Mouse (Mus musculus): ENCODE results near the gene Tas1r1. TPM values are rescaled to one million over a fixed set of nuclear protein-coding genes. Genes with fewer than 3 reads are reported as not detected.

The Tas1r1 gene
- total RNA-seq, 1 experiment: 1.9 TPM

- peaks cover 0 to 18% of the 10 kb centered on the region in 2 experiments; a peak in 3 of 4 replicates for H3K4me1 ChIP-seq (ENCODE audit: control insufficient read depth in 2 of 2, insufficient read depth in 2 of 2, low read length in 2 of 2, poor library complexity in 1 of 2)
- no peak overlapping the region for H3K9ac ChIP-seq (ENCODE audit: insufficient read depth, low read depth, low read length, poor library complexity, severe bottlenecking)
- in situ Hi-C loops (cut with MboI; ENCODE audit: low sequenced_read_pairs in 2 of 2, unreplicated experiment in 2 of 2): no loop called here
- no peak for TF ChIP-seq HCFC1 (IDR thresholded peaks at IDR 0.05; ENCODE audit: borderline replicate concordance, insufficient read depth, low read length)
- no peak for TF ChIP-seq CHD2 (IDR thresholded peaks at IDR 0.05; ENCODE audit: low read depth, low read length)
- TF ChIP-seq MAFK (IDR thresholded peaks at IDR 0.05; ENCODE audit: insufficient read depth, low read depth, low read length): no peak
- no peak for TF ChIP-seq ZC3H11A (IDR thresholded peaks at IDR 0.05; ENCODE audit: borderline replicate concordance, low read depth, low read length)
- TF ChIP-seq ZNF384 (IDR thresholded peaks at IDR 0.05; ENCODE audit: low read depth, low read length): no peak
- peaks cover 56% of the 10 kb centered on the region for H3K36me3 ChIP-seq (ENCODE audit: control insufficient read depth, insufficient read depth, low read length, poor library complexity, severe bottlenecking)
- no peak for DNase-seq (ENCODE audit: low read depth, low spot score)
- no peaks in the 10 kb centered on the region for H3K9me3 ChIP-seq (ENCODE audit: control insufficient read depth, insufficient read depth, low read depth, low read length)
- H3K4me3 ChIP-seq (ENCODE audit: insufficient read depth in 1 of 2, low read depth in 1 of 2, low read length in 2 of 2, poor library complexity in 1 of 2, severe bottlenecking in 1 of 2): no peak overlapping the region
- H3K27ac ChIP-seq (ENCODE audit: insufficient read depth, low read depth, low read length, poor library complexity, severe bottlenecking): no peak overlapping the region
Measured at GRCm38 (mm10) chr4:152012109-152012508, 26.3 kb downstream of the Tas1r1 start.

GRCm38 (mm10) chr4:152011171-152011760, 27.1 kb downstream of the Tas1r1 start:
- H3K9me3 ChIP-seq (ENCODE audit: control insufficient read depth, insufficient read depth, low read depth, low read length): no peaks in the 10 kb centered on the region
- peaks cover 52% of the 10 kb centered on the region for H3K36me3 ChIP-seq (ENCODE audit: control insufficient read depth, insufficient read depth, low read length, poor library complexity, severe bottlenecking)
- no peak overlapping the region for H3K27ac ChIP-seq (ENCODE audit: insufficient read depth, low read depth, low read length, poor library complexity, severe bottlenecking)
- DNase-seq (ENCODE audit: low read depth, low spot score): no peak
- H3K9ac ChIP-seq (ENCODE audit: insufficient read depth, low read depth, low read length, poor library complexity, severe bottlenecking): peak overlapping the region; percentile 80
- TF ChIP-seq ZC3H11A (IDR thresholded peaks at IDR 0.05; ENCODE audit: borderline replicate concordance, low read depth, low read length) (no peak), ZNF384 (IDR thresholded peaks at IDR 0.05; ENCODE audit: low read depth, low read length) (no peak), CHD2 (IDR thresholded peaks at IDR 0.05; ENCODE audit: low read depth, low read length) (no peak), MAFK (IDR thresholded peaks at IDR 0.05; ENCODE audit: insufficient read depth, low read depth, low read length) (no peak), HCFC1 (IDR thresholded peaks at IDR 0.05; ENCODE audit: borderline replicate concordance, insufficient read depth, low read length) (no peak)
- in situ Hi-C loops (cut with MboI; ENCODE audit: low sequenced_read_pairs in 2 of 2, unreplicated experiment in 2 of 2): no loop called here
- peaks cover 0 to 20% of the 10 kb centered on the region in 2 experiments; a peak in 3 of 4 replicates for H3K4me1 ChIP-seq (ENCODE audit: control insufficient read depth in 2 of 2, insufficient read depth in 2 of 2, low read length in 2 of 2, poor library complexity in 1 of 2)
- H3K4me3 ChIP-seq (ENCODE audit: insufficient read depth in 1 of 2, low read depth in 1 of 2, low read length in 2 of 2, poor library complexity in 1 of 2, severe bottlenecking in 1 of 2): peak overlapping the region; percentile 86 to 88

- TF ChIP-seq ZNF384 (IDR thresholded peaks at IDR 0.05; ENCODE audit: low read depth, low read length) (no peak), MAFK (IDR thresholded peaks at IDR 0.05; ENCODE audit: insufficient read depth, low read depth, low read length) (no peak), ZC3H11A (IDR thresholded peaks at IDR 0.05; ENCODE audit: borderline replicate concordance, low read depth, low read length) (no peak), HCFC1 (IDR thresholded peaks at IDR 0.05; ENCODE audit: borderline replicate concordance, insufficient read depth, low read length) (no peak), CHD2 (IDR thresholded peaks at IDR 0.05; ENCODE audit: low read depth, low read length) (no peak)
- H3K27ac ChIP-seq (ENCODE audit: insufficient read depth, low read depth, low read length, poor library complexity, severe bottlenecking): no peak overlapping the region
Measured at GRCm38 (mm10) chr4:152010707-152011134, 27.6 kb downstream of the Tas1r1 start.

GRCm38 (mm10) chr4:152010091-152010706, 28.2 kb downstream of the Tas1r1 start:
- Histone ChIP-seq H3K9me3 (ENCODE audit: control insufficient read depth, insufficient read depth, low read depth, low read length) (no peaks in the 10 kb centered on the region), H3K36me3 (ENCODE audit: control insufficient read depth, insufficient read depth, low read length, poor library complexity, severe bottlenecking) (peaks cover 41% of the 10 kb centered on the region), H3K9ac (ENCODE audit: insufficient read depth, low read depth, low read length, poor library complexity, severe bottlenecking) (peak overlapping the region; percentile 80), H3K4me3 (ENCODE audit: insufficient read depth in 1 of 2, low read depth in 1 of 2, low read length in 2 of 2, poor library complexity in 1 of 2, severe bottlenecking in 1 of 2) (peak overlapping the region; percentile 86 to 88), H3K27ac (ENCODE audit: insufficient read depth, low read depth, low read length, poor library complexity, severe bottlenecking) (no peak overlapping the region), H3K4me1 (ENCODE audit: control insufficient read depth in 2 of 2, insufficient read depth in 2 of 2, low read length in 2 of 2, poor library complexity in 1 of 2) (peaks cover 0 to 20% of the 10 kb centered on the region in 2 experiments; a peak in 3 of 4 replicates)
- in situ Hi-C loops (cut with MboI; ENCODE audit: low sequenced_read_pairs in 2 of 2, unreplicated experiment in 2 of 2): no loop called here
- no peak for TF ChIP-seq ZNF384 (IDR thresholded peaks at IDR 0.05; ENCODE audit: low read depth, low read length)
- no peak for DNase-seq (ENCODE audit: low read depth, low spot score)

More at GRCm38 (mm10) chr4:152010707-152011134, 27.6 kb downstream of the Tas1r1 start:
- Histone ChIP-seq H3K4me3 (ENCODE audit: insufficient read depth in 1 of 2, low read depth in 1 of 2, low read length in 2 of 2, poor library complexity in 1 of 2, severe bottlenecking in 1 of 2) (peak overlapping the region; percentile 86 to 88), H3K9me3 (ENCODE audit: control insufficient read depth, insufficient read depth, low read depth, low read length) (no peaks in the 10 kb centered on the region), H3K9ac (ENCODE audit: insufficient read depth, low read depth, low read length, poor library complexity, severe bottlenecking) (peak overlapping the region; percentile 80), H3K4me1 (ENCODE audit: control insufficient read depth in 2 of 2, insufficient read depth in 2 of 2, low read length in 2 of 2, poor library complexity in 1 of 2) (peaks cover 0 to 20% of the 10 kb centered on the region in 2 experiments; a peak in 3 of 4 replicates), H3K36me3 (ENCODE audit: control insufficient read depth, insufficient read depth, low read length, poor library complexity, severe bottlenecking) (peaks cover 47% of the 10 kb centered on the region)
- DNase-seq (ENCODE audit: low read depth, low spot score): no peak
- in situ Hi-C loops (cut with MboI; ENCODE audit: low sequenced_read_pairs in 2 of 2, unreplicated experiment in 2 of 2): no loop called here
